Mouse (Mus musculus) CH12.LX (cell line): Measurements from ENCODE around the gene Grpel1. TPM values are rescaled to one million over a fixed set of nuclear protein-coding genes. Genes with fewer than 3 reads are reported as not detected.

Source experiments
- DNase-seq: peaks from one replicate; pipeline ENCODE4 v3.0.0-alpha.2; 2013; ENCODE audit errors: extremely low read depth
- H3K27ac ChIP-seq: 2 replicates; pipeline ENCODE4 v1.5.1; 2012; ENCODE audit warnings: low read depth, mild to moderate bottlenecking, control low read depth, moderate library complexity; ENCODE audit not compliant: insufficient read depth
- H3K27me3 ChIP-seq: replicated peaks from 2 replicates; pipeline ENCODE3; 2012; ENCODE audit warnings: inconsistent platforms
- H3K36me3 ChIP-seq, 2 experiments: replicated peaks in 1 of 2; 2 replicates each; pipeline versions ENCODE3 to v1.6.1; 2012; ENCODE audit warnings: inconsistent platforms in 1 of 2, low read length in 1 of 2, mild to moderate bottlenecking in 1 of 2, mixed read lengths in 1 of 2, moderate library complexity in 1 of 2; ENCODE audit not compliant: control insufficient read depth in 1 of 2, insufficient read depth in 1 of 2
- H3K4me1 ChIP-seq, 2 experiments: 2 replicates each; pipeline ENCODE4 v1.6.1; 2012; ENCODE audit warnings: inconsistent platforms in 1 of 2, moderate library complexity in 1 of 2; ENCODE audit not compliant: insufficient read depth in 2 of 2, control insufficient read depth in 1 of 2
- H3K4me2 ChIP-seq: 2 replicates; pipeline ENCODE4 v1.6.1; 2012; ENCODE audit warnings: low read depth, mild to moderate bottlenecking, control low read depth; ENCODE audit not compliant: poor library complexity, insufficient read depth, severe bottlenecking
- H3K4me3 ChIP-seq, 3 experiments: fragments of 150-350 bp in 1 of 3; sonication (generic) in 1 of 3; replicated peaks in 1 of 3; 2 replicates each; pipeline versions ENCODE3 to v1.5.1; 2011 to 2012; ENCODE audit warnings: low read depth in 2 of 3, low read length in 2 of 3, mild to moderate bottlenecking in 2 of 3, moderate library complexity in 2 of 3, control low read depth in 1 of 3, improper control_type of control experiment in 1 of 3, inconsistent platforms in 1 of 3, mixed read lengths in 1 of 3; ENCODE audit not compliant: poor library complexity in 1 of 3
- H3K79me2 ChIP-seq: replicated peaks from 2 replicates; pipeline ENCODE4 v1.6.1; 2012; ENCODE audit warnings: mild to moderate bottlenecking, moderate library complexity; ENCODE audit not compliant: control insufficient read depth, poor library complexity, insufficient read depth, severe bottlenecking; ENCODE audit errors: extremely low read depth
- H3K9ac ChIP-seq: 2 replicates; pipeline ENCODE4 v1.6.1; 2012; ENCODE audit warnings: low read depth, mild to moderate bottlenecking, control low read depth, moderate library complexity; ENCODE audit not compliant: insufficient read depth
- H3K9me3 ChIP-seq: replicated peaks from 2 replicates; pipeline ENCODE3; 2012; ENCODE audit warnings: low read length, inconsistent platforms, mixed read lengths
- CHD2 ChIP-seq: IDR thresholded peaks from 2 replicates; pipeline ENCODE4 v1.6.1; 2011; ENCODE audit warnings: low read length, improper control_type of control experiment
- E2F4 ChIP-seq: IDR thresholded peaks from 2 replicates; pipeline ENCODE4 v1.6.1; 2011; ENCODE audit warnings: low read depth, low read length, improper control_type of control experiment; ENCODE audit not compliant: insufficient replicate concordance
- ELF1 ChIP-seq: IDR thresholded peaks from 2 replicates; pipeline ENCODE4 v1.6.1; 2014; ENCODE audit warnings: low read depth, mild to moderate bottlenecking, inconsistent platforms, low read length, improper control_type of control experiment
- HCFC1 ChIP-seq: IDR thresholded peaks from 2 replicates; pipeline ENCODE4 v1.6.1; 2012; ENCODE audit warnings: low read depth, mild to moderate bottlenecking, inconsistent platforms, low read length, improper control_type of control experiment
- JUND ChIP-seq: conservative IDR thresholded peaks from 2 replicates; pipeline ENCODE4 v1.6.1; 2011; ENCODE audit warnings: low read depth, low read length, improper control_type of control experiment
- MAX ChIP-seq: IDR thresholded peaks from 2 replicates; pipeline ENCODE4 v1.6.1; 2011; ENCODE audit warnings: low read length, improper control_type of control experiment
- MAZ ChIP-seq: IDR thresholded peaks from 2 replicates; pipeline ENCODE4 v1.6.1; 2012; ENCODE audit warnings: low read depth, mild to moderate bottlenecking, inconsistent platforms, low read length, improper control_type of control experiment, moderate library complexity
- MEF2A ChIP-seq: IDR thresholded peaks from 2 replicates; pipeline ENCODE4 v1.6.1; 2014; ENCODE audit warnings: low read depth, mild to moderate bottlenecking, inconsistent platforms, low read length, improper control_type of control experiment, borderline replicate concordance
- MXI1 ChIP-seq: IDR thresholded peaks from 2 replicates; pipeline ENCODE4 v1.6.1; 2011; ENCODE audit warnings: mild to moderate bottlenecking, low read depth, low read length, improper control_type of control experiment
- MYC ChIP-seq: IDR thresholded peaks from 2 replicates; pipeline ENCODE4 v1.6.1; 2011; ENCODE audit warnings: low read depth, mild to moderate bottlenecking, improper control_type of control experiment, low read length
- POLR2AphosphoS2 ChIP-seq: IDR thresholded peaks from 2 replicates; pipeline ENCODE4 v1.6.1; 2011; ENCODE audit warnings: low read depth, low read length, improper control_type of control experiment
- RAD21 ChIP-seq: IDR thresholded peaks from 2 replicates; pipeline ENCODE4 v1.6.1; 2011; ENCODE audit warnings: low read depth, mild to moderate bottlenecking, low read length, improper control_type of control experiment, moderate library complexity
- SMC3 ChIP-seq: IDR thresholded peaks from 2 replicates; pipeline ENCODE4 v1.6.1; 2011; ENCODE audit warnings: low read depth, low read length, improper control_type of control experiment
- USF2 ChIP-seq: conservative IDR thresholded peaks from 2 replicates; pipeline ENCODE4 v1.6.1; 2011; ENCODE audit warnings: low read depth, low read length, improper control_type of control experiment
- ZKSCAN1 ChIP-seq: IDR thresholded peaks from 2 replicates; pipeline ENCODE4 v1.6.1; 2012; ENCODE audit warnings: low read depth, inconsistent platforms, low read length, improper control_type of control experiment, borderline replicate concordance
- ZMIZ1 ChIP-seq: IDR thresholded peaks from 2 replicates; pipeline ENCODE4 v1.6.1; 2012; ENCODE audit warnings: low read depth, mild to moderate bottlenecking, inconsistent platforms, low read length, improper control_type of control experiment
- dilution Hi-C: fragments of 300-500 bp; cut with MboI; formaldehyde crosslinking; loops from 2 replicates; pipeline ENCODE4 v1.14.3; 2020; ENCODE audit warnings: low sequenced_read_pairs; ENCODE audit not compliant: extremely low pct_unique_long_range_greater_than_20kb, extremely low pct_ligation_motif_present
- in situ Hi-C: fragments of 300-500 bp; cut with MboI; formaldehyde crosslinking; loops from 3 replicates; pipeline ENCODE4 v1.14.3; 2019; ENCODE audit warnings: low sequenced_read_pairs, low pct_ligation_motif_present, low pct_unique_long_range_greater_than_20kb, mixed read lengths
- polyA plus RNA-seq: library from polyadenylated mRNA; unstranded; fragments of >175 nt; gene quantifications from 2 replicates; pipeline ENCODE4 v1.2.1, GENCODE M21; 2012; ENCODE audit warnings: low read depth; ENCODE audit not compliant: insufficient read length
- total RNA-seq, 2 experiments: library from RNA; depleted of rRNA; stranded (reverse); fragments of 300-350 nt in 1 of 2; fragments of >200 nt in 1 of 2; gene quantifications; 2 replicates each; pipeline ENCODE4 v1.2.3; 2012 to 2014

The Grpel1 gene
- total and polyA plus RNA-seq, 3 experiments = 37.4 to 59.7 (median 41.2) TPM

GRCm38 (mm10) chr5:36451872-36452389 is 12.9 kb upstream of the Grpel1 start:
- Histone ChIP-seq H3K4me1 (peaks cover 4 to 11% of the 10 kb centered on the region in 2 experiments; a peak in 2 of 4 replicates), H3K36me3 (no peaks in the 10 kb centered on the region), H3K9me3 (peaks cover 3% of the 10 kb centered on the region), H3K9ac (no peak overlapping the region), H3K4me2 (no peak overlapping the region), H3K4me3 (no peak overlapping the region), H3K79me2 (no peaks in the 10 kb centered on the region), H3K27ac (no peak overlapping the region), H3K27me3 (peaks cover 68% of the 10 kb centered on the region)
- in situ Hi-C loops (no loop called here), dilution Hi-C loops (no loop called here)
- DNase-seq = no peak
- TF ChIP-seq POLR2AphosphoS2 = no peak
- no peak for TF ChIP-seq MAX
- no peak for TF ChIP-seq SMC3
- no peak for TF ChIP-seq MXI1
- TF ChIP-seq RAD21 = no peak
- no peak for TF ChIP-seq CHD2
- TF ChIP-seq MEF2A = no peak
- no peak for TF ChIP-seq ZKSCAN1
- no peak for TF ChIP-seq USF2
- no peak for TF ChIP-seq MAZ
- TF ChIP-seq HCFC1 = no peak
- TF ChIP-seq ELF1 = no peak
- no peak for TF ChIP-seq MYC
- TF ChIP-seq JUND = no peak
- no peak for TF ChIP-seq E2F4

- in situ Hi-C loops = no loop called here
- Histone ChIP-seq H3K79me2 (no peaks in the 10 kb centered on the region), H3K4me3 (no peak overlapping the region), H3K9ac (no peak overlapping the region), H3K4me1 (peaks cover 4 to 11% of the 10 kb centered on the region in 2 experiments; a peak in 2 of 4 replicates), H3K9me3 (peaks cover 1% of the 10 kb centered on the region), H3K27me3 (peaks cover 64% of the 10 kb centered on the region), H3K4me2 (no peak overlapping the region), H3K27ac (no peak overlapping the region), H3K36me3 (no peaks in the 10 kb centered on the region)
- no peak for DNase-seq
- dilution Hi-C loops = no loop called here
- no peak for TF ChIP-seq ZMIZ1
These were observed 12.0 kb upstream of the Grpel1 start for GRCm38 (mm10) chr5:36452821-36453220.
